Mouse (Mus musculus): Measurements from ENCODE around the gene Slc35e2.
"Not testable (repeated sequence)": the region's sequence is repeated elsewhere in the genome, so short reads cannot be mapped to it uniquely, and the experiment has no call there.

The Slc35e2 gene

GRCm38 (mm10) chr4:155669598-155670075, 68.4 kb downstream of the Slc35e2 start:
- DNase-seq (ENCODE audit: low read depth, low spot score), result no peak

DNA sequence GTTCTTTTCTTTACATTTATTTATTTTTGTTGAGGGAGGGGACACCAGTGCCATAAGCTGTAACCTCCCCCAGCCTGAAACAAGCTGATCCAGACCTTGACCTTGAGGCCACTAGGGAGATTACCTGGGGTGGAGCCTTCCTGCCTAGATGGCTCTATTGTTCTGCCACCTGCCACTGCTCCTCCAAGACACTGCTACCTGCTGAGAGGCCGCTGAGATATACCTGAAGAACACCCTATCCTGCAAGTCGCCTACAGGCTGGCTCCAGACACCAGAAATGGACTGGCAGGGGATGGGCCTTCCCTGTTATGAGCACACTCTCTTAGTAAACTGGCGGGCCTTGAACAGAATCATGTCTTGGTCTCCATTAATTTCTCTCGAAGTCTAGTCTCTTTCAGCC, 69.0 kb downstream of the Slc35e2 start:
- not testable (repeated sequence) for DNase-seq (ENCODE audit: low read depth, low spot score)

- no peak for DNase-seq (ENCODE audit: low read depth, low spot score)
These were observed 70.9 kb downstream of the Slc35e2 start for GRCm38 (mm10) chr4:155672082-155672481.
